8 mouse cellular contexts compared by ENCODE assay signal in genomic region chr1:167661123-167661522, GRCm38 (mm10). TPM values are rescaled to one million over a fixed set of nuclear protein-coding genes. Genes with fewer than 3 reads are reported as not detected.
DNase-seq lines count a peak whose midpoint lies in the region; ATAC-seq and TF ChIP-seq lines count a peak whose summit lies in the region.

No protein-coding gene starts in this region.

- H3K27ac ChIP-seq in liver, embryonic 13.5 days: no peak overlapping the region
- no peak overlapping the region for H3K27ac ChIP-seq in forebrain, embryonic 16.5 days (ENCODE audit: low read length)
- 0 out of 2 replicates have a peak overlapping the region, but pooled peaks have one; percentile 45 for H3K27ac ChIP-seq in hindbrain, embryonic 10.5 days
- H3K27ac ChIP-seq in midbrain, embryonic 14.5 days (replicated peaks; ENCODE audit: low read depth, low read length): no peak overlapping the region
- no peak overlapping the region for H3K27ac ChIP-seq in thymus, adult 2 months (ENCODE audit: control insufficient read depth, insufficient read depth, low read length)

- no peaks in the 10 kb centered on the region for H3K9me3 ChIP-seq in liver, embryonic 13.5 days (replicated peaks)
- no peaks in the 10 kb centered on the region for H3K9me3 ChIP-seq in forebrain, embryonic 16.5 days (ENCODE audit: control insufficient read depth, low read length)
- H3K9me3 ChIP-seq in hindbrain, embryonic 10.5 days: no peaks in the 10 kb centered on the region
- H3K9me3 ChIP-seq in midbrain, embryonic 14.5 days (ENCODE audit: control insufficient read depth, low read length): no peaks in the 10 kb centered on the region

- no peak for TF ChIP-seq CTCF in thymus, adult 2 months (IDR thresholded peaks at IDR 0.05; ENCODE audit: borderline replicate concordance, control insufficient read depth, extremely low read depth, insufficient read depth, low read length, poor library complexity)

- no peaks in the 10 kb centered on the region for H3K4me1 ChIP-seq in liver, embryonic 13.5 days (replicated peaks)
- peaks cover 17% of the 10 kb centered on the region for H3K4me1 ChIP-seq in forebrain, embryonic 16.5 days (replicated peaks; ENCODE audit: control insufficient read depth, insufficient read depth, low read length)
- H3K4me1 ChIP-seq in hindbrain, embryonic 10.5 days (replicated peaks): peaks cover 27% of the 10 kb centered on the region
- H3K4me1 ChIP-seq in midbrain, embryonic 14.5 days (ENCODE audit: control insufficient read depth, insufficient read depth, low read length): no peaks in the 10 kb centered on the region
- H3K4me1 ChIP-seq in thymus, adult 2 months (replicated peaks; ENCODE audit: control insufficient read depth, insufficient read depth, low read length): no peaks in the 10 kb centered on the region; the same call in 1 of the 2 replicates

- H3K4me2 ChIP-seq in liver, embryonic 13.5 days: 0 out of 2 replicates have a peak overlapping the region, but pooled peaks have one; percentile 10
- peak overlapping the region; percentile 51 for H3K4me2 ChIP-seq in forebrain, embryonic 16.5 days (ENCODE audit: low read length)
- H3K4me2 ChIP-seq in midbrain, embryonic 14.5 days (ENCODE audit: low read length): peak overlapping the region; percentile 55

- H3K9ac ChIP-seq in liver, embryonic 13.5 days: no peak overlapping the region
- peak overlapping the region; percentile 42; the same call in 1 of the 2 replicates for H3K9ac ChIP-seq in forebrain, embryonic 16.5 days (replicated peaks; ENCODE audit: low read depth, low read length)
- no peak overlapping the region for H3K9ac ChIP-seq in midbrain, embryonic 14.5 days (replicated peaks; ENCODE audit: low read length)

- no peaks in the 10 kb centered on the region for H3K36me3 ChIP-seq in liver, embryonic 13.5 days
- H3K36me3 ChIP-seq in forebrain, embryonic 16.5 days (ENCODE audit: control insufficient read depth, insufficient read depth): no peaks in the 10 kb centered on the region
- no peaks in the 10 kb centered on the region for H3K36me3 ChIP-seq in hindbrain, embryonic 10.5 days
- H3K36me3 ChIP-seq in midbrain, embryonic 14.5 days (ENCODE audit: control insufficient read depth, insufficient read depth, low read length): no peaks in the 10 kb centered on the region
- H3K36me3 ChIP-seq in thymus, adult 2 months (ENCODE audit: control insufficient read depth, insufficient read depth, low read length): no peaks in the 10 kb centered on the region

- peaks cover 49% of the 10 kb centered on the region for H3K27me3 ChIP-seq in liver, embryonic 13.5 days
- 0 out of 2 replicates have a peak, but pooled peaks cover 3% of the 10 kb centered on the region for H3K27me3 ChIP-seq in forebrain, embryonic 16.5 days (replicated peaks; ENCODE audit: control insufficient read depth, insufficient read depth, low read length)
- H3K27me3 ChIP-seq in hindbrain, embryonic 10.5 days (ENCODE audit: insufficient read depth, poor library complexity, severe bottlenecking): peaks cover 71% of the 10 kb centered on the region
- H3K27me3 ChIP-seq in midbrain, embryonic 14.5 days (ENCODE audit: control insufficient read depth, insufficient read depth, low read length): peaks cover 21% of the 10 kb centered on the region
- peaks cover 3% of the 10 kb centered on the region; the same call in 1 of the 2 replicates for H3K27me3 ChIP-seq in thymus, adult 2 months (ENCODE audit: control insufficient read depth, insufficient read depth, low read length)

- no peak for TF ChIP-seq POLR2A in thymus, adult 2 months (IDR thresholded peaks at IDR 0.05; ENCODE audit: control insufficient read depth, extremely low read depth, insufficient read depth, low read length, poor library complexity)

- 8% methylated on average over 19 of the region's 19 CpGs for WGBS in liver, embryonic 13.5 days (ENCODE audit: insufficient replicate concordance)
- 1% methylated on average over 19 of the region's 19 CpGs for WGBS in forebrain, embryonic 16.5 days
- WGBS in hindbrain, embryonic 10.5 days: 2% methylated on average over 19 of the region's 19 CpGs
- 2% methylated on average over 19 of the region's 19 CpGs for WGBS in midbrain, embryonic 14.5 days
- WGBS in thymus, adult 2 months: 7% methylated on average over 19 of the region's 19 CpGs

- no peak overlapping the region for H3K4me3 ChIP-seq in liver, embryonic 13.5 days (replicated peaks)
- peak overlapping the region; percentile 32 for H3K4me3 ChIP-seq in forebrain, embryonic 16.5 days (replicated peaks; ENCODE audit: low read length)
- H3K4me3 ChIP-seq in hindbrain, embryonic 10.5 days: peak overlapping the region; percentile 45
- peak overlapping the region; percentile 28; the same call in 1 of the 2 replicates for H3K4me3 ChIP-seq in midbrain, embryonic 14.5 days (replicated peaks; ENCODE audit: low read depth, low read length)
- H3K4me3 ChIP-seq in thymus, adult 2 months (ENCODE audit: control insufficient read depth, insufficient read depth, low read length): no peak overlapping the region

- no peak for DNase-seq in liver, embryonic 13.5 days
- DNase-seq in liver: no peak
- DNase-seq in hindbrain, embryonic 10.5 days (ENCODE audit: low spot score): peak; percentile 17
- DNase-seq in midbrain, embryonic 14.5 days: no peak
- no peak for DNase-seq in thymus, adult 2 months
- no peak for DNase-seq in yolk sac, embryonic 10.5 days (ENCODE audit: low spot score)

- no peak for ATAC-seq in liver, embryonic 13.5 days (ENCODE audit: low read depth)
- ATAC-seq in forebrain, embryonic 16.5 days: peak; percentile 91
- ATAC-seq in midbrain, embryonic 14.5 days (ENCODE audit: low FRiP score, low TSS enrichment): peak; percentile 68; the same call in 1 of the 2 replicates
- ATAC-seq in activated CD4-positive, CD25-positive, alpha-beta regulatory T cell, adult 4 months: no peak

RNA-seq across cellular contexts. Expression of gene Lmx1a, which starts 27.9 kb away (rescaled TPM):
- 0.20 and 0.35 TPM in 2 replicates for polyA plus RNA-seq in liver, embryonic 13.5 days (2015; fragmentation: Nextera tagmentation; extraction: Ambion mirVana)
- polyA plus RNA-seq in forebrain, embryonic 16.5 days (2015; fragmentation: Nextera tagmentation; extraction: Ambion mirVana): 1.5 TPM in 2 replicates
- 11.5 and 16.9 TPM in 2 replicates for polyA plus RNA-seq in hindbrain, embryonic 10.5 days (2016; fragmentation: Nextera tagmentation; extraction: Ambion mirVana)
- 7.1 TPM in 2 replicates for polyA plus RNA-seq in midbrain, embryonic 14.5 days (2014; fragmentation: Nextera tagmentation; extraction: Ambion mirVana)
- polyA plus RNA-seq in activated CD4-positive, CD25-positive, alpha-beta regulatory T cell, adult 4 months (2017; shearing (Covaris generic)): not detected
- 0.13 and 0.18 TPM in 2 replicates for polyA plus RNA-seq in thymus, adult 2 months (2012; rRNA removed)

Comparison
In these comparisons a context has a peak if more than half of its experiments do, and no peak if none do; other contexts are left out.
1. ATAC-seq: peak in forebrain, embryonic 16.5 days (single experiment) and midbrain, embryonic 14.5 days (single experiment); none in liver, embryonic 13.5 days (single experiment) and activated CD4-positive, CD25-positive, alpha-beta regulatory T cell, adult 4 months (single experiment).
2. H3K4me3 ChIP-seq: peak in forebrain, embryonic 16.5 days (single experiment), hindbrain, embryonic 10.5 days (single experiment) and midbrain, embryonic 14.5 days (single experiment); none in liver, embryonic 13.5 days (single experiment) and thymus, adult 2 months (single experiment).
3. Peak in every context shown above with its lines, with median percentiles within 50 percentile points of each other: H3K4me2 ChIP-seq.